Mouse (Mus musculus) liver, postnatal 0 days (tissue): ENCODE data around the gene Selenof. TPM values are rescaled to one million over a fixed set of nuclear protein-coding genes. Genes with fewer than 3 reads are reported as not detected.

Source experiments
- ATAC-seq: fragments of 200-750 bp; cut with Nextera tagmentation; 2 replicates; pipeline ENCODE4 v1.8.0; 2017; ENCODE audit warnings: mild to moderate bottlenecking, moderate library complexity
- DNase-seq: peaks from one replicate; pipeline ENCODE4 v3.0.0-alpha.2; 2016
- H3K27ac ChIP-seq: fragments of 300-500 bp; sonication (generic); 2 replicates; pipeline ENCODE4 v1.5.1; 2014; ENCODE audit warnings: antibody characterized with exemption, moderate library complexity, mild to moderate bottlenecking, low read depth
- H3K27me3 ChIP-seq: fragments of 300-500 bp; sonication (generic); 2 replicates; pipeline ENCODE4 v1.6.1; 2014; ENCODE audit warnings: low read length, control low read depth, mixed read lengths; ENCODE audit not compliant: insufficient read depth
- H3K36me3 ChIP-seq: fragments of 300-500 bp; sonication (generic); replicated peaks from 2 replicates; pipeline ENCODE4 v1.6.1; 2014; ENCODE audit warnings: mild to moderate bottlenecking, control low read depth, low read length, moderate library complexity, mixed read lengths; ENCODE audit not compliant: insufficient read depth
- H3K4me1 ChIP-seq: fragments of 300-500 bp; sonication (generic); 2 replicates; pipeline ENCODE4 v1.6.1; 2014; ENCODE audit warnings: antibody characterized with exemption, mild to moderate bottlenecking, control low read depth; ENCODE audit not compliant: insufficient read depth
- H3K4me2 ChIP-seq: fragments of 300-500 bp; sonication (generic); 2 replicates; pipeline ENCODE4 v1.6.1; 2014; ENCODE audit warnings: low read depth, mild to moderate bottlenecking, low read length, moderate library complexity, mixed read lengths
- H3K4me3 ChIP-seq: fragments of 300-500 bp; sonication (generic); 2 replicates; pipeline ENCODE4 v1.5.1; 2014; ENCODE audit warnings: low read depth, low read length
- H3K9ac ChIP-seq: fragments of 300-500 bp; sonication (generic); replicated peaks from 2 replicates; pipeline ENCODE4 v1.6.1; 2014; ENCODE audit warnings: mild to moderate bottlenecking, moderate library complexity
- H3K9me3 ChIP-seq: fragments of 300-500 bp; sonication (generic); 2 replicates; pipeline ENCODE4 v1.6.1; 2016; ENCODE audit warnings: mild to moderate bottlenecking, control low read depth, low read length, mixed read lengths
- CTCF ChIP-seq: sonication (generic); IDR thresholded peaks from 2 replicates; pipeline ENCODE4 v1.5.1; 2016; ENCODE audit warnings: antibody characterized with exemption, low read depth
- EP300 ChIP-seq: IDR thresholded peaks from 2 replicates; pipeline ENCODE4 v1.6.1; 2016; ENCODE audit warnings: antibody characterized with exemption, low read depth, mild to moderate bottlenecking
- WGBS: fragments of 180-500 bp; shearing (Covaris S2); extraction: QIAGEN DNeasy Blood & Tissue Kit; methylation state at CpG from one replicate; pipeline ENCODE4 v1.1.7; 2014; ENCODE audit not compliant: insufficient replicate concordance; 5-methylcytosine and 5-hydroxymethylcytosine counted together
- polyA plus RNA-seq: library from polyadenylated mRNA; unstranded; fragments of >200 nt; fragmentation: Nextera tagmentation; extraction: Ambion mirVana; gene quantifications from 2 replicates; pipeline ENCODE4 v1.2.1, GENCODE M21; 2015

Gene Selenof
- polyA plus RNA-seq, 1 experiment from 2014 or later = 284 TPM

DNA sequence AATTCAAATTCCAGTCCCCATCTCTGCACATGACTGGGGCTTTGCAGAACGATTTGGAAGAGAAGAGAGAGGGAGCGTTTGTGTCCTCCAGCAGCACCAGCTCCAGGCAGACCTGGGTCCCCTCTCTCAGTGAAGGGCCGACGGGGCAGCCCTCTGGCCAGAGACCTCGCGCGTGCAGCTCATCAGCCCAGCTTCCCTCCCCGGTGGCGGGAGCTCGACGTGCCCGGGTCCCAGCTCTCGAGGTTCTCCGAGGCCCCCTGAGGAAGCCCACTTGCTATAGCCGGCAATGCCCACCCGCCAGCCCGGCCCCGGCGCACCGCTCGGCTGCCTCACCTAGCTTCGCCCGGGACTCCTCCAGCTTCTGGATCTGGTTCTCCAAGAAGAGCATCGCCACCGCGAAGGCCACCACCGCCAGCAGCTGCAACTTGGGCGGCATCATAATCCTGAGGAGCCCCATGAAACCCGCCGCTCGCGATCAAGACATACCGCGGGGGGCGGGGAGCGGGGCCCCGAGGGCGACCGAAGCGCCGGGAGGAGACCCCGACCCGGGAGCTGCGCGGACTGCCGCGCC lies 618 bp upstream of the Selenof start:
- ATAC-seq (peak; percentile 6), DNase-seq (peak; percentile 64)
- Histone ChIP-seq H3K9ac (peak overlapping the region; percentile 81), H3K4me2 (peak overlapping the region; percentile 99), H3K27me3 (no peaks in the 10 kb centered on the region), H3K4me3 (peak overlapping the region; percentile 95), H3K4me1 (peaks cover 33% of the 10 kb centered on the region), H3K36me3 (peaks cover 3% of the 10 kb centered on the region; the same call in 1 of the 2 replicates), H3K9me3 (no peaks in the 10 kb centered on the region), H3K27ac (peak overlapping the region; percentile 64)
- under 1% methylated on average over 40 of the region's 47 CpGs for WGBS
- no peak for TF ChIP-seq EP300
- no peak for TF ChIP-seq CTCF

DNA sequence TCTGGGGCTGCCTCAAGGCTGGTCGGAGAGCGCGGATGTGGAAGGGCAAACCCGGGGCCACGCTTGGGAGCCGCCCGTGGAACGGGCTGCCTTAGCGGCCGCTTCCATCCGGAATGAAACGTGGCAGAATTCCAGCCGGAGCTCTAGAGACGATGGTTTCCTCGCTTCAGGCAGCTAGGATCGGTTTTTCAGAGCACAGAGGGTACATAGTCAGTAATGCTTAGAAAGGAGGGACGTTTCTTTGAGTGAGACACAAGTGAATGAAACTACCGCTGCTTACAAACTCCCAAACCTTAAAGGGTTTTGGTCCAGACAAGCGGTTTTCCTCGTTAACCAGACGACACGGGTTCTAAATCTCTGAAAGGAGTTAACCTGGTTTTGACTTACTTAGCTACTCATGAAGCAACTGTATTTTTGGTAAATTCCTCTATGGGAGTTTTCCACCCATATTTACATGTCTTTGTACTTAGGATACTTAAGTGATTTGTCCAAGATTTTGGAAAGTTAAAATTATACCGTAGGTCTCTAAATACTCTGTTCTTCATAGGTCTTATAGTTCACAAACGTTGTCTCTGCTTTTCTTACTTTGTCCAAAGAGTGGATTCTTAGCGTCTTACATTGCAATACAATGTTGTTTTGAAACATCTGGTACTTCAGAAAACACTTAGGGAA lies 848 bp downstream of the Selenof start:
- DNase-seq = no peak

DNA sequence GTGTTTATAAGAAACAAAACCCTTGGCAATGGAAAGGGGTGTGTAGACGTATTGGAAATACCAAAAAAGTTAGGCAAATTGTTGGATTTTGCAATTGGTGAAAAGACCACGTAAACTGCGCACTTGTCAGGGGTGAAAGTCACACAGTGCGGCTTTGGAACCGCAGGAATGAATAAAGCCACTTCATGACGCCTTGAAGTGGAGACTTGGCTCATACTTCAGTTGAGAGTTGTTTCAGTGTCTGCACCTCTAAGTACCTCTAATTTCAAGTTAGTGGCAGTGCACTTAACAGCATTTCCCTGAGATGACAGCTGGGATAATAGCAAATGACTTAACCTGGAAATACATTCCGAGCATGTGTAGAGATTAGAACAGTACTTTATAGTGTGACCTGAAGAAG lies 4.2 kb downstream of the Selenof start:
- Histone ChIP-seq H3K27ac (no peak overlapping the region), H3K9ac (no peak overlapping the region), H3K27me3 (no peaks in the 10 kb centered on the region), H3K36me3 (peaks cover 13% of the 10 kb centered on the region), H3K4me2 (no peak overlapping the region), H3K9me3 (no peaks in the 10 kb centered on the region), H3K4me1 (peaks cover 36% of the 10 kb centered on the region), H3K4me3 (no peak overlapping the region)
- 88% methylated on average over 7 of the region's 7 CpGs for WGBS
- DNase-seq (no peak), ATAC-seq (no peak)
- TF ChIP-seq CTCF (no peak), EP300 (no peak)

More for the DNA sequence above, 848 bp downstream of the Selenof start:
- peak overlapping the region; percentile 95 for H3K9ac ChIP-seq
- no peak for ATAC-seq
- TF ChIP-seq CTCF (no peak), EP300 (no peak)
- no peaks in the 10 kb centered on the region for H3K9me3 ChIP-seq
- no peaks in the 10 kb centered on the region for H3K27me3 ChIP-seq
- WGBS = under 1% methylated on average over 25 of the region's 25 CpGs
- H3K27ac ChIP-seq = peak overlapping the region; percentile 91
- peak overlapping the region; percentile 95 for H3K4me3 ChIP-seq
- H3K4me2 ChIP-seq = peak overlapping the region; percentile 99
- peaks cover 3% of the 10 kb centered on the region; the same call in 1 of the 2 replicates for H3K36me3 ChIP-seq
- H3K4me1 ChIP-seq = peaks cover 36% of the 10 kb centered on the region

DNA sequence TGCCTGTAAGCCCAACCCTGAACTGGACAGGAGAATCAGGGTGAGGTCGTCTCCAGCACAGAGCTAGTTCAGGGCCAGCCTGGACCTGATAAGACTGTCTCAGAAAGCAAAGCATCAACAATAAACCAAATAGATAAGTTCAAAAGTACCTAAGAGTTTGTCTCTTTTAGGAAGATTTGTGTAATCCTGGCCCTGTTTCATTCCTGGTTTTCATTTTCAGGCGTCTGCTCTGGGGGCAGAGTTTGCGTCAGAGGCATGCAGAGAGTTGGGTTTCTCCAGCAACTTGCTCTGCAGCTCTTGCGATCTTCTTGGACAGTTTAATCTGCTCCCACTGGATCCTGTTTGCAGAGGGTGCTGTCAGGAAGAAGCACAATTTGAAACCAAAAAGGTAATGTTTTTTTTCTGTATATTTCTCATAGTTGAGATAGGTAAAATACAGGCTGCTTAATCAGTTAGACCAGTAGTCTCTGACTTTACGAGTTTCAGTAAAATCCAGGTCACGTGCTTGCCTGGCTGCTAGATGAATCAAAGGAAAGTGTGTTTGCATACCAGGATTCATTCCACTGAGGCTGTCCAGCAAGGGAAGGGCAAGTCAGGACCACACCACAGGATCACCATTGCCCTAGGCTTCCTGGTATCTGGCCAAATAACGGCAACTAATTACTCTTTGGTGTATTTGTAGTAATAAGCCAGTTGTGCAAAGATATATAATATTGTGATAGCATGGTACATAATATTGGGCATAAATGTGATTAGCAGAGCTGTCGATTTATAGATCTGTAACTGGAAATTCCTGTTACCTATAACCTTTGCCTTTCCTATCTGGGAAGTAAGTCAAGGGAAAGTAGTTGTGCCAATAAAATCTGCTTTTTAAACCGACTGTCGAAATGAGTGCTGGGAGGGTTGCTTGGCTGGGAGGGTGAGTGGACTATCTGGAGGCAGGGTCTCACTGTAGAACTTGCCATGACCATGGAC lies 7.5 kb downstream of the Selenof start:
- no peak for ATAC-seq
- Histone ChIP-seq H3K36me3 (peaks cover 20% of the 10 kb centered on the region), H3K4me2 (no peak overlapping the region), H3K4me3 (no peak overlapping the region), H3K27me3 (no peaks in the 10 kb centered on the region), H3K27ac (peak overlapping the region; percentile 49; the same call in 1 of the 2 replicates), H3K9ac (no peak overlapping the region), H3K4me1 (peaks cover 32% of the 10 kb centered on the region), H3K9me3 (no peaks in the 10 kb centered on the region)
- DNase-seq = no peak
- 66% methylated on average over 10 of the region's 10 CpGs for WGBS
- TF ChIP-seq CTCF (no peak), EP300 (no peak)

DNA sequence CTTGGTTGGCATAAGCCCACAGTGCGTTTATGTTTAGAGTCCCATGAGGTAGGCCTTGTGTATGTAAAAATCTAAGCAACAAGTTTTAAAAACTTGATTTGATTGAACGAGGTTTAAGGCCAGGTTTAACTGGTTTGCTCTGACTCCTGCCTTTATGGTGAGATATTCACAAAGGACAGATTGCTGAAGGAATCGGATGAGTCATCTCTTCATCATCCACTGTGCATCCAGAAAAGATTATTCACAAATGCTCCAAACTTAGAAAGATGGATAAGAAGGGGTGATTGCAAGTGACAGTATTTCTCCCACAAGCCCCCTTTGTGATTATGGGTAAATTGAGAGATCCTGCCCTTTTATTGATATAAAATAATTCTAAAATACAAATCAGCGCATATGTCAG lies 8.8 kb downstream of the Selenof start:
- Histone ChIP-seq H3K27me3 (no peaks in the 10 kb centered on the region), H3K4me1 (peaks cover 32% of the 10 kb centered on the region), H3K9me3 (no peaks in the 10 kb centered on the region), H3K4me3 (no peak overlapping the region), H3K27ac (no peak overlapping the region), H3K4me2 (no peak overlapping the region), H3K9ac (no peak overlapping the region), H3K36me3 (peaks cover 21% of the 10 kb centered on the region)
- no peak for DNase-seq
- 88% methylated on average over 4 of the region's 4 CpGs for WGBS
- no peak for ATAC-seq
- TF ChIP-seq EP300 (no peak), CTCF (no peak)

DNA sequence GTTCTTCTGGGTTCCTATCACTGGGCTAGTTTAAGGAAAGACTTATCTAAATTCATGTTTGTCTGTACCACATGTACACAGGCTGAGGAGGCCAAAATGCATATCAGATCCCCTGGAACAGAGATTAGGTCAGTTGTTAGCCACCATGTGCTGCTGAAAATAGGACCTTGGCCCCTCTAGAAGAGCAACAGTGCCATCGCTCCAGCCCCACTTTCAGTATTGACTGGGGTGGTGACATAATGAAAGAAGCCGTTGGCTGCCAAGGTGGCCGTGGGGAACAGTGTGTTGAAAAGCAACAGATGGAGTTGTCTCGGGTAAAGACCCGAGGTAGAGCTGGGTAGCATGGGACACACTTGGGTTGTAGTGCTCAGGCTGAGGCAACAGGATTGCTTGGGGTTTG lies 9.7 kb downstream of the Selenof start:
- no peaks in the 10 kb centered on the region for H3K27me3 ChIP-seq
- peak overlapping the region; percentile 73 for H3K27ac ChIP-seq
- H3K9me3 ChIP-seq = no peaks in the 10 kb centered on the region
- no peak for TF ChIP-seq CTCF
- no peak for TF ChIP-seq EP300
- peak; percentile 81 for ATAC-seq
- H3K9ac ChIP-seq = no peak overlapping the region
- H3K4me1 ChIP-seq = peaks cover 39% of the 10 kb centered on the region
- DNase-seq = peak; percentile 49
- H3K4me3 ChIP-seq = no peak overlapping the region
- 66% methylated on average over 5 of the region's 5 CpGs for WGBS
- H3K4me2 ChIP-seq = peak overlapping the region; percentile 14
- H3K36me3 ChIP-seq = peaks cover 18% of the 10 kb centered on the region
